Mouse (Mus musculus) bone marrow macrophage, adult 2 months (primary cell): Measurements from ENCODE around the gene Lad1.
A peak's percentile ranks its signal among the peaks of the same experiment; 100 is the strongest.

Experiments
- CTCF ChIP-seq: IDR thresholded peaks from 2 replicates; pipeline ENCODE4 v1.5.1; 2012; ENCODE audit warnings: low read depth, mild to moderate bottlenecking, low read length, moderate library complexity
- POLR2A ChIP-seq: IDR thresholded peaks from 2 replicates; pipeline ENCODE4 v1.6.1; 2012; ENCODE audit warnings: mild to moderate bottlenecking, low read depth, low read length, borderline replicate concordance

DNA sequence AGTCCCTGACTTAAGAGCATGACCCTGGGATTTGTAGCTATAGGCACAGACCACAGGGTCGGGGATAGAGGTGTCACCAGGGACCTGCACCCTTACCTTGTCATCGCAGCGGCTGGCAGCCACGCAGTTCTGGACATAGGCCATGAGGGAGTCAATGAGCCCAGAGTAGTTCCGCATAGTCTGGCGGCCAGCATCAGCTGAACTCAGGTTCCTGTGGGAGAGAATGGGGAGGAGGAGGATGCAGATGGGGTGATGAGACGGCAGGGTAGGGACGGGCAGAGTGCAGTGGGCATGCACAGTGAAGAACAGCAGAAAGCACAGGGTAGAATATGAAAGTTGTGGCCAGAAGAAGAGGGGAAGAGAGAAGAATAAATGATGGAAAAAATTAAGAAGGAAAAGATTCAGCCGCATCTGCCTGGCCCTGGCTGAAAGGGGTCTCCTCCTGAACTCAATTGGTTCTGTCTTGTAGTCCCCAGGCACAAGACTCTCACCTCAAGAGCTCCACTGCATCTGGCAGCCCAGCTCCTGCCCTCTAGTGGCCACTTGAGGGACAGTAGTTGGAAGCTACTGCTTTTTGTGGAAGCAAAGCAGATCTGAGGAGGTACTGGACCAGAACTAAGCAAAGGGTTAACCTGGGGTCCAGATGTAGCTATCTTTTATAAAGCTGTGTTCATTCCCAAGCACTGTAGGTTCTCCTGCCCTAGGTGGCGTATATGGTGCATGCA, 64.1 kb downstream of the Lad1 start:
- TF ChIP-seq POLR2A, result no peak
- TF ChIP-seq CTCF, result peak; percentile 72
